In genomic region chr5:130059413-130060328, GRCm38 (mm10) we compare ENCODE assay signal across 8 mouse cellular contexts. TPM values are rescaled to one million over a fixed set of nuclear protein-coding genes. Genes with fewer than 3 reads are reported as not detected.
DNase-seq lines count a peak whose midpoint lies in the region; ATAC-seq and TF ChIP-seq lines count a peak whose summit lies in the region.
"Had no signal": no experiment of that assay in that cellular context is flagged by ENCODE, and none has a peak within 500 bp of the region (broad histone marks: within the 10 kb centered on the region; RNA-seq: fewer than 3 reads in every experiment).

No protein-coding gene starts in this region.

- intact Hi-C loops in heart, postnatal 25 days (cut with DNase I): no loop called here

- DNase-seq in layer of hippocampus, adult 2 months (ENCODE audit: low spot score in 2 of 2): no peak
- no peak for DNase-seq in layer of hippocampus, adult 18-20 months (ENCODE audit: low spot score in 2 of 2)
- DNase-seq in heart, adult 9 months (ENCODE audit: low spot score in 2 of 2): peak; percentile 72 to 74
- DNase-seq in heart, postnatal 25 days (ENCODE audit: low spot score): peak; percentile 42
- peak; percentile 61 for DNase-seq in lung, postnatal 10 days
- DNase-seq: cerebellum, adult 18-20 months had no signal

- peak overlapping the region; percentile 48 for H3K27ac ChIP-seq in layer of hippocampus, adult 2 months

- ATAC-seq in monocyte, adult 5-6 weeks (replicated peaks; ENCODE audit: insufficient number of reproducible peaks, low FRiP score, low TSS enrichment, poor library complexity, severe bottlenecking): no peak
- no peak for ATAC-seq in megakaryocyte progenitor cell, adult 5-6 weeks (replicated peaks; ENCODE audit: poor library complexity)

- TF ChIP-seq CTCF in layer of hippocampus, adult 2 months (conservative IDR thresholded peaks at IDR 0.05): no peak

- no peak overlapping the region for H3K4me3 ChIP-seq in layer of hippocampus, adult 2 months

RNA-seq across cellular contexts. Expression of gene Tpst1, which starts 13.5 kb away (rescaled TPM):
- 10 to 100 TPM; 48.7 to 49.1 TPM for total RNA-seq in layer of hippocampus, adult 2 months (2021)
- 10 to 100 TPM; 47.8 to 48.9 TPM for total RNA-seq in layer of hippocampus, adult 18-20 months (2021)
- total RNA-seq in heart, postnatal 25 days (2021): 10 to 100 TPM; 10.7 to 13.7 TPM
- total RNA-seq in monocyte, adult 5-6 weeks (2017): 8.2 to 14.2 TPM (median 11.6 TPM) in 3 replicates
- total RNA-seq in megakaryocyte progenitor cell, adult 5-6 weeks (2015): 10.6 and 10.7 TPM in 2 replicates
- 4.3 and 6.8 TPM in 2 replicates for total RNA-seq in megakaryocyte progenitor cell, adult 5-6 weeks (2017)

RNA-seq across cellular contexts. Expression of gene Crcp, which starts 30.6 kb away (rescaled TPM):
- total RNA-seq in layer of hippocampus, adult 2 months (2021): 10 to 100 TPM; 35.6 to 35.7 TPM
- total RNA-seq in layer of hippocampus, adult 18-20 months (2021): 10 to 100 TPM; 37.0 to 39.3 TPM
- total RNA-seq in heart, postnatal 25 days (2021): 10 to 100 TPM; 10.1 to 11.5 TPM
- total RNA-seq in monocyte, adult 5-6 weeks (2017): 34.5 to 51.7 TPM (median 50.6 TPM) in 3 replicates
- total RNA-seq in megakaryocyte progenitor cell, adult 5-6 weeks (2015): 39.3 and 40.3 TPM in 2 replicates
- 36.6 and 62.7 TPM in 2 replicates for total RNA-seq in megakaryocyte progenitor cell, adult 5-6 weeks (2017)

RNA-seq across cellular contexts. Expression of gene Asl, which starts 30.6 kb away (rescaled TPM):
- 10 to 100 TPM; 18.2 to 27.3 TPM for total RNA-seq in layer of hippocampus, adult 2 months (2021)
- total RNA-seq in layer of hippocampus, adult 18-20 months (2021): 10 to 100 TPM; 22.6 to 25.4 TPM
- 1 to 10 TPM; 4.8 to 6.3 TPM for total RNA-seq in heart, postnatal 25 days (2021)
- 21.0 to 38.4 TPM (median 29.3 TPM) in 3 replicates for total RNA-seq in monocyte, adult 5-6 weeks (2017)
- total RNA-seq in megakaryocyte progenitor cell, adult 5-6 weeks (2015): 22.7 and 23.0 TPM in 2 replicates
- total RNA-seq in megakaryocyte progenitor cell, adult 5-6 weeks (2017): 19.2 and 32.1 TPM in 2 replicates

RNA-seq across cellular contexts. Expression of gene Gusb, which starts 56.8 kb away (rescaled TPM):
- total RNA-seq in layer of hippocampus, adult 2 months (2021): 10 to 100 TPM; 10.9 to 11.4 TPM
- total RNA-seq in layer of hippocampus, adult 18-20 months (2021): 10 to 100 TPM in 1 of 2 experiments, 1 to 10 TPM in 1; 9.6 to 13.0 TPM
- total RNA-seq in heart, postnatal 25 days (2021): 10 to 100 TPM; 12.3 to 13.4 TPM
- total RNA-seq in monocyte, adult 5-6 weeks (2017): 47.3 to 59.4 TPM (median 52.0 TPM) in 3 replicates
- 137 and 148 TPM in 2 replicates for total RNA-seq in megakaryocyte progenitor cell, adult 5-6 weeks (2015)
- 77.6 and 90.6 TPM in 2 replicates for total RNA-seq in megakaryocyte progenitor cell, adult 5-6 weeks (2017)

Comparison
In these comparisons a context has a peak if more than half of its experiments do, and no peak if none do; other contexts are left out.
1. DNase-seq: peak in heart, adult 9 months (2 of 2), heart, postnatal 25 days (single experiment) and lung, postnatal 10 days (single experiment); none in layer of hippocampus, adult 2 months (0 of 2) and layer of hippocampus, adult 18-20 months (0 of 2).